Mouse (Mus musculus): ENCODE measurements around the gene Lef1. TPM values are rescaled to one million over a fixed set of nuclear protein-coding genes. Genes with fewer than 3 reads are reported as not detected.

Gene Lef1
- total RNA-seq, 1 experiment, result 11.1 TPM

- peaks cover 3% of the 10 kb centered on the region for H3K36me3 ChIP-seq (ENCODE audit: control insufficient read depth, insufficient read depth, low read length, poor library complexity, severe bottlenecking)
- H3K4me1 ChIP-seq (ENCODE audit: control insufficient read depth in 2 of 2, insufficient read depth in 2 of 2, low read length in 2 of 2, poor library complexity in 1 of 2), result peaks cover 0 to 6% of the 10 kb centered on the region in 2 experiments; a peak in 1 of 4 replicates
- no peak overlapping the region for H3K4me3 ChIP-seq (ENCODE audit: insufficient read depth in 1 of 2, low read depth in 1 of 2, low read length in 2 of 2, poor library complexity in 1 of 2, severe bottlenecking in 1 of 2)
- H3K27ac ChIP-seq (ENCODE audit: insufficient read depth, low read depth, low read length, poor library complexity, severe bottlenecking), result no peak overlapping the region
- no peak for DNase-seq (ENCODE audit: low read depth, low spot score)
- H3K9ac ChIP-seq (ENCODE audit: insufficient read depth, low read depth, low read length, poor library complexity, severe bottlenecking), result no peak overlapping the region
- in situ Hi-C loops (cut with MboI; ENCODE audit: low sequenced_read_pairs in 2 of 2, unreplicated experiment in 2 of 2), result loop anchor here in 1 of 2 experiments (25.0 kb wide), 1 partner anchor 1906 kb away; no protein-coding TSS in a partner anchor
- TF ChIP-seq ZNF384 (IDR thresholded peaks at IDR 0.05; ENCODE audit: low read depth, low read length), result no peak
- H3K9me3 ChIP-seq (ENCODE audit: control insufficient read depth, insufficient read depth, low read depth, low read length), result no peaks in the 10 kb centered on the region
These were observed 7.6 kb downstream of the Lef1 start for GRCm38 (mm10) chr3:131117883-131118282.

- Histone ChIP-seq H3K9ac (ENCODE audit: insufficient read depth, low read depth, low read length, poor library complexity, severe bottlenecking) (no peak overlapping the region), H3K36me3 (ENCODE audit: control insufficient read depth, insufficient read depth, low read length, poor library complexity, severe bottlenecking) (peaks cover 3% of the 10 kb centered on the region; the same call in 1 of the 2 replicates), H3K4me1 (ENCODE audit: control insufficient read depth in 2 of 2, insufficient read depth in 2 of 2, low read length in 2 of 2, poor library complexity in 1 of 2) (peaks cover 0 to 6% of the 10 kb centered on the region in 2 experiments; a peak in 1 of 4 replicates), H3K4me3 (ENCODE audit: insufficient read depth in 1 of 2, low read depth in 1 of 2, low read length in 2 of 2, poor library complexity in 1 of 2, severe bottlenecking in 1 of 2) (no peak overlapping the region), H3K27ac (ENCODE audit: insufficient read depth, low read depth, low read length, poor library complexity, severe bottlenecking) (no peak overlapping the region), H3K9me3 (ENCODE audit: control insufficient read depth, insufficient read depth, low read depth, low read length) (no peaks in the 10 kb centered on the region)
- no peak for DNase-seq (ENCODE audit: low read depth, low spot score)
- no peak for TF ChIP-seq ZNF384 (IDR thresholded peaks at IDR 0.05; ENCODE audit: low read depth, low read length)
- no peak for TF ChIP-seq HCFC1 (IDR thresholded peaks at IDR 0.05; ENCODE audit: borderline replicate concordance, insufficient read depth, low read length)
- TF ChIP-seq CHD2 (IDR thresholded peaks at IDR 0.05; ENCODE audit: low read depth, low read length), result no peak
- TF ChIP-seq MAFK (IDR thresholded peaks at IDR 0.05; ENCODE audit: insufficient read depth, low read depth, low read length), result no peak
- no peak for TF ChIP-seq ZC3H11A (IDR thresholded peaks at IDR 0.05; ENCODE audit: borderline replicate concordance, low read depth, low read length)
- in situ Hi-C loops (cut with MboI; ENCODE audit: low sequenced_read_pairs in 2 of 2, unreplicated experiment in 2 of 2), result loop anchor here in 1 of 2 experiments (25.0 kb wide), 1 partner anchor 1907 kb away; no protein-coding TSS in a partner anchor
These were observed 9.2 kb downstream of the Lef1 start for GRCm38 (mm10) chr3:131119435-131119834.

GRCm38 (mm10) chr3:131123501-131123900 lies 13.2 kb downstream of the Lef1 start:
- TF ChIP-seq ZNF384 (IDR thresholded peaks at IDR 0.05; ENCODE audit: low read depth, low read length) (no peak), ZC3H11A (IDR thresholded peaks at IDR 0.05; ENCODE audit: borderline replicate concordance, low read depth, low read length) (no peak), HCFC1 (IDR thresholded peaks at IDR 0.05; ENCODE audit: borderline replicate concordance, insufficient read depth, low read length) (no peak), MAFK (IDR thresholded peaks at IDR 0.05; ENCODE audit: insufficient read depth, low read depth, low read length) (no peak), CHD2 (IDR thresholded peaks at IDR 0.05; ENCODE audit: low read depth, low read length) (no peak)
- H3K4me3 ChIP-seq (ENCODE audit: insufficient read depth in 1 of 2, low read depth in 1 of 2, low read length in 2 of 2, poor library complexity in 1 of 2, severe bottlenecking in 1 of 2), result no peak overlapping the region
- DNase-seq (ENCODE audit: low read depth, low spot score), result no peak
- no peaks in the 10 kb centered on the region for H3K9me3 ChIP-seq (ENCODE audit: control insufficient read depth, insufficient read depth, low read depth, low read length)
- no peak overlapping the region for H3K9ac ChIP-seq (ENCODE audit: insufficient read depth, low read depth, low read length, poor library complexity, severe bottlenecking)
- H3K36me3 ChIP-seq (ENCODE audit: control insufficient read depth, insufficient read depth, low read length, poor library complexity, severe bottlenecking), result peaks cover 5% of the 10 kb centered on the region; the same call in 1 of the 2 replicates
- in situ Hi-C loops (cut with MboI; ENCODE audit: low sequenced_read_pairs in 2 of 2, unreplicated experiment in 2 of 2), result loop anchor here in 1 of 2 experiments (25.0 kb wide), 1 partner anchor 1911 kb away; no protein-coding TSS in a partner anchor
- H3K4me1 ChIP-seq (ENCODE audit: control insufficient read depth in 2 of 2, insufficient read depth in 2 of 2, low read length in 2 of 2, poor library complexity in 1 of 2), result no peaks in the 10 kb centered on the region
- H3K27ac ChIP-seq (ENCODE audit: insufficient read depth, low read depth, low read length, poor library complexity, severe bottlenecking), result no peak overlapping the region

DNA sequence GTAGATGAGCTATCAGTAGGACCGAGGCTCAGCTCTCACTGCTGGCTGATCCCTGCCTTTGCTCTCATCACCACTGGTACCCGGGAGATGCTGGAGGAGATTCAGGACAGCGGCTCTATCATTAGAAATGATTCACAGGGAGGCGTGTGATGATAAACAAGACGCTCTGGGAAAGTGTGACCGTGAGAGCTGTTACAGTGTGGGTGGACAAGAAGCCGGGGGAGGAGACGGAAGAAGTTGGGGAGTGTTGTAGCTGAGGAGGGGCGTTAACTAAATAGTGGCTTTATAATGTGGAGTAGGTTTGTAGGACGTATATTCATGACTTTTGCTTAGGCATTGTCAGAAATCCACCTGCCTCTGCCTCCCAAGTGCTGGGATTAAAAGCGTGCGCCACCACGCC lies 15.6 kb downstream of the Lef1 start:
- Histone ChIP-seq H3K36me3 (ENCODE audit: control insufficient read depth, insufficient read depth, low read length, poor library complexity, severe bottlenecking) (peaks cover 7% of the 10 kb centered on the region; the same call in 1 of the 2 replicates), H3K4me1 (ENCODE audit: control insufficient read depth in 2 of 2, insufficient read depth in 2 of 2, low read length in 2 of 2, poor library complexity in 1 of 2) (no peaks in the 10 kb centered on the region), H3K4me3 (ENCODE audit: insufficient read depth in 1 of 2, low read depth in 1 of 2, low read length in 2 of 2, poor library complexity in 1 of 2, severe bottlenecking in 1 of 2) (no peak overlapping the region), H3K9ac (ENCODE audit: insufficient read depth, low read depth, low read length, poor library complexity, severe bottlenecking) (no peak overlapping the region), H3K9me3 (ENCODE audit: control insufficient read depth, insufficient read depth, low read depth, low read length) (no peaks in the 10 kb centered on the region), H3K27ac (ENCODE audit: insufficient read depth, low read depth, low read length, poor library complexity, severe bottlenecking) (no peak overlapping the region)
- in situ Hi-C loops (cut with MboI; ENCODE audit: low sequenced_read_pairs in 2 of 2, unreplicated experiment in 2 of 2), result no loop called here
- DNase-seq (ENCODE audit: low read depth, low spot score), result no peak
- TF ChIP-seq MAFK (IDR thresholded peaks at IDR 0.05; ENCODE audit: insufficient read depth, low read depth, low read length), result no peak
- TF ChIP-seq ZNF384 (IDR thresholded peaks at IDR 0.05; ENCODE audit: low read depth, low read length), result no peak
- TF ChIP-seq ZC3H11A (IDR thresholded peaks at IDR 0.05; ENCODE audit: borderline replicate concordance, low read depth, low read length), result no peak
- no peak for TF ChIP-seq CHD2 (IDR thresholded peaks at IDR 0.05; ENCODE audit: low read depth, low read length)
- TF ChIP-seq HCFC1 (IDR thresholded peaks at IDR 0.05; ENCODE audit: borderline replicate concordance, insufficient read depth, low read length), result no peak

DNA sequence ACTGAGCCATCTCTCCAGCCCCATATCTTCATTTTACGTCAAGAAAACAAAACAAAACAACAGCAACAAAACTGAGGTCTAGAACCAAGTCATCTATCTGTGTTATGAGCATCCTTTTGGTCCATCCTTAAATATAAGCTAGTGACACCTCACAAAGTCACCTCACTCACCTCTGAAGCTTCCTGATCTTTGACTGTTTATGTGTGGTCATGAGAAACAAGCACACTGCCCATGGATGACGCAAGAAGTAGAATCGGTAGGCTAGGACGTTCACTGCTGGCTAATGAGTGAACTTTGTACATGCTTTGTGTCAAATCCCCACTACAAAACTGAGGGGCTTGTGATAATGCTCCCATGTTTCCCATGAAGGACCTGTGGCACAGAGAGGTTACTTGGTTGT lies 16.2 kb downstream of the Lef1 start:
- no peak for TF ChIP-seq HCFC1 (IDR thresholded peaks at IDR 0.05; ENCODE audit: borderline replicate concordance, insufficient read depth, low read length)
- TF ChIP-seq ZNF384 (IDR thresholded peaks at IDR 0.05; ENCODE audit: low read depth, low read length), result no peak
- TF ChIP-seq ZC3H11A (IDR thresholded peaks at IDR 0.05; ENCODE audit: borderline replicate concordance, low read depth, low read length), result no peak
- no peak for TF ChIP-seq CHD2 (IDR thresholded peaks at IDR 0.05; ENCODE audit: low read depth, low read length)
- no peak for TF ChIP-seq MAFK (IDR thresholded peaks at IDR 0.05; ENCODE audit: insufficient read depth, low read depth, low read length)
- H3K36me3 ChIP-seq (ENCODE audit: control insufficient read depth, insufficient read depth, low read length, poor library complexity, severe bottlenecking), result peaks cover 5% of the 10 kb centered on the region; the same call in 1 of the 2 replicates
- in situ Hi-C loops (cut with MboI; ENCODE audit: low sequenced_read_pairs in 2 of 2, unreplicated experiment in 2 of 2), result no loop called here

More for the DNA sequence above, 16.2 kb downstream of the Lef1 start:
- Histone ChIP-seq H3K4me3 (ENCODE audit: insufficient read depth in 1 of 2, low read depth in 1 of 2, low read length in 2 of 2, poor library complexity in 1 of 2, severe bottlenecking in 1 of 2) (no peak overlapping the region), H3K9ac (ENCODE audit: insufficient read depth, low read depth, low read length, poor library complexity, severe bottlenecking) (no peak overlapping the region), H3K9me3 (ENCODE audit: control insufficient read depth, insufficient read depth, low read depth, low read length) (no peaks in the 10 kb centered on the region), H3K27ac (ENCODE audit: insufficient read depth, low read depth, low read length, poor library complexity, severe bottlenecking) (no peak overlapping the region), H3K4me1 (ENCODE audit: control insufficient read depth in 2 of 2, insufficient read depth in 2 of 2, low read length in 2 of 2, poor library complexity in 1 of 2) (no peaks in the 10 kb centered on the region)
- no peak for DNase-seq (ENCODE audit: low read depth, low spot score)

Measured in ES-E14 (cell line).